Mouse (Mus musculus): ENCODE measurements around the gene Ank. TPM values are rescaled to one million over a fixed set of nuclear protein-coding genes. Genes with fewer than 3 reads are reported as not detected.

Gene Ank
- polyA plus RNA-seq, 1 experiment: 29.7 TPM

DNA sequence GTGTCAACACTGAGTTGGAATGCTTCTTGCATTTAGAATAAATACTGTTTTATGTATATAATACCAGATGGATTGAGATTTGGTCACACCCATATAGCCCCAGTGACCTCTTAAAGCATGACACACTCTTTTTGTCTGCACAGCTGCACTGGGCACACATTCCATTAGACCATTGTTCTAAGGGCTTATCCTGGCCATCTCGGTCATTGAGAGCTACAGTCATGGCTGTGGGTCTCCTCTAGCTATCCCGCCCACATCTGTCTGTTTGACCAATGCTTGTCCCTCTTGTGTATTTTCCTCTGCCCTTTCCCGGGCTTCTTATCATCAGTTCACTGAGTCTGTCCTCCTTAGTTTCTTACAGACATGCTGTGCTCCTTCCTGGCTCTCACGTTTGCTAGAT, 63.5 kb downstream of the Ank start:
- DNase-seq (ENCODE audit: low read depth, low spot score): no peak
- WGBS: 35% methylated on average over 4 of the region's 4 CpGs

DNA sequence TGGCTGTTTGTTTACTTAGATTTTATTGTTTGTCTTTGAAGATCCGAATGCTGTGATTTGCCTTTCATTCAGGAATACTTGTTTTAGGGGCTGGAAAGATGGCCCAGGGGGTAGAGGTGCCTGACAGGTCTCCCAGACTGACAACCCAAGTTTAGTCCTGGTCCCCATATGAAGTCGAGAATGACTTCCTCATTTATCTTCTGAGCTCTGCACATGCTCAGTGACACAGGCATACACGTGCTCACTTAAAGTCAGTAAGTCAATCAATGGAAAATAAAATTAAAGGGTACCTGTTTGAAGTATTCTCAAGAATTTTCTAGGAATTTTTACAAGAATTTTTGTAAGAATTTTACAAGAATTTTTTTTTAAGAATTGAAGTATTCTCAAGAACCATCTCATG, 66.6 kb downstream of the Ank start:
- no peak for DNase-seq (ENCODE audit: low read depth, low spot score)
- 58% methylated on average over 3 of the region's 3 CpGs for WGBS

DNA sequence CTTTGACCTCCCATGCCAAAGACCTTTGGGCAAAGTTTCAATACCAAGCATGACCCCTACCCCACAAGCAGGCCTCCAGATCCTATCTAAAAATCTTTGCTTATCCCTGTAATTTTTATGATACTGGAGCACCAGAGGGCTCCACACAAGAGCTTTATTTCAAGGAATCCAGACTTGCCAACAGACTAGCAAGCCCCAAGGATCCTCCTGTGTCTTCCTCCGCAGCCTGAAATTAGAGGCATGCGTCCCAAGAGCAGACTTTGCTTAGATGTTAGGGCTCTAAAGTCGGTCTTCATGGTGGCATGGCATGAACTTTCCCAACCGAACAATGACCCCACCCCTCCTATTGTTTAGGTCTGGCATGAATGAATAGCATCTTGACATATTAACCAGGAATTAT, 69.2 kb downstream of the Ank start:
- DNase-seq (ENCODE audit: low read depth, low spot score): no peak
- 84% methylated on average over 4 of the region's 4 CpGs for WGBS

DNA sequence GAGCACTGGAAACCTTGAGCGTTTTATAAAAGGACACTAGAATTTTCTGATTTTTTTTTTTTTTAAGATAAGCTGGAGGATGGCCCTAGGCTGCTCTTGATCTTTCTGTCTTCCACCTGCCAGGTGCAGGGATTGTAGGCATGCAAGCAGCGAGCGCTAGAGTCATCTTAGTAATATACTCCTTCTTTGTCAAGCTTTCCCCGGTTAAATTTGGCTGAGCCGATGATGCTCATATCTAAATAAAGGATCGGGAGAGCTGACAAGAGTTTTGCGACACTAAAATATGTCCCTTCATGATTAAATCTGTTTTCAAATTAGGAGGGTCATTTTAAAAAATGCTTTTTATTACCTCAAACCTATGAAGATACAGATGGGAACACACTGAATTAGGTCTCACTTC, 69.7 kb downstream of the Ank start:
- WGBS: 90% methylated on average over 7 of the region's 7 CpGs
- no peak for DNase-seq (ENCODE audit: low read depth, low spot score)

DNA sequence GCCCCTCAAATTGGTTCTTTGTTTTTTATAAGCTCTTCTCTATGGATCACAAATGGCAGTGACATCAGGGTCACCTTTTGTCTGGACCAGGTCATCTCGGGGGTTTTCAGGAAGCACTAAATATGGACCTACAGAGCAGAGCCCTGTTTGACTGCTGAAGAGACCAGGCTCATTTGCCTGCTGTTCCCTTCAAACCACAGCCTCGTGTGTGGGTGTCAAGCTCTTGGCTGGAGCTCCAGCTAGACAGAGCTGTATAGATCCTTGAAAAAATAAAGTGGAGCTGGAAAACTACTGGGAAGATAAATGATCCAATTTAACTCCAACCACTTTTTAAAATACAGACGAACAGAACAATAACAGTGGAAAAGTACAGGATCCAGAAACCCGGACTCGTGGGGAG, 70.3 kb downstream of the Ank start:
- DNase-seq (ENCODE audit: low read depth, low spot score): no peak
- 55% methylated on average over 5 of the region's 5 CpGs for WGBS

DNA sequence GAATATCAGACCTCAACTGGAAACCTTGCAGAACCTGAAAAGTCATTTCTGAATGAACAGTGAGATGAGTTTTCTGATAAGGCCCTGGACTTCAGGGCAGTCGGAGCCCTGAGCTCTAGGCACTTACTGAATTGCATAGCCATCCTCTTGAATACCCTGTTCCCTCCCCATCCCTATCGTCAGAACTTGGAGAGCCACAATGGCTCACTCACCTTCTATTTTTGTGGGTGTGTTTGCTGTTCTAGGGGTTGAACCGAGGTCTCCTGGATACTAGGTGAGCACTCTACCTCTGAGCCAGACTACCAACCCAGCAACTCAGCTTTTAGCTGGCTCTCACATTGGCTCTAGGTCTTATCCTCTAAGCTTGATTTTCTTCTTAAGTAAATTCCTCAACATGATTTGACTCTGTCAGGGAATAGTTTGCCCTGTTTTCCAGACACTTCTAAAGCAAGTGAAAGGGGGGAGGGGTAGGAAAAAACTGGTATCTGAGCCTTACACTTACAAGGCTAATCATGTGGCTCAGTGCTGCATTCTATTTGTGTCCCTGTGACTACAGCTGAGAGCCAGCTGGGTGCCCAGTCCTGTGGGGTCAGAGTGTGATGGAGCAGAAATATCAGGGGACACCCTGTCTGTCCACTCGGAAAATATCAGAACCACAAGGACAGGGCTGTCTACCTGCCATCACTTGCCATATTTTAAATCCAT, 71.2 kb downstream of the Ank start:
- WGBS: 73% methylated on average over 4 of the region's 4 CpGs
- no peak for DNase-seq (ENCODE audit: low read depth, low spot score)

DNA sequence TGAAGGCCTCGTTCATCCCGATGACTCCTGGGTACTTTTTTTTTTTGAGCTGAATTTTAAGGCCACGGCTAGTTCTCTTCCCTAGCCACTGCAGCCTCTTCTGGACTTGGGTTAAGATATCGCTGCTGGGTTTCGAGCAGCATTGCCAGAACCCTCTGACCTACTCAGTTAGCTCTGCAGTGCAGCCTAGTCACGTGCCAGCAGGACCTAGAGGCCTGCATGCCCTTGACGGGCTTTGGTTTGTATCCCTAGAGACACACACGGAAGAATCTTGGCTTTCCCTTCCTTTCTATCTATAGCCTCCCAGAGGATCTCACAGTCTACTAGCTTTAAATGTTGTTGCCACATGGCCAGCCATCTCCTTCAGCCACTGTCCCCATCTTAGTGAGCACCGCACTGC, 73.3 kb downstream of the Ank start:
- 81% methylated on average over 9 of the region's 9 CpGs for WGBS
- DNase-seq (ENCODE audit: low read depth, low spot score): no peak

DNA sequence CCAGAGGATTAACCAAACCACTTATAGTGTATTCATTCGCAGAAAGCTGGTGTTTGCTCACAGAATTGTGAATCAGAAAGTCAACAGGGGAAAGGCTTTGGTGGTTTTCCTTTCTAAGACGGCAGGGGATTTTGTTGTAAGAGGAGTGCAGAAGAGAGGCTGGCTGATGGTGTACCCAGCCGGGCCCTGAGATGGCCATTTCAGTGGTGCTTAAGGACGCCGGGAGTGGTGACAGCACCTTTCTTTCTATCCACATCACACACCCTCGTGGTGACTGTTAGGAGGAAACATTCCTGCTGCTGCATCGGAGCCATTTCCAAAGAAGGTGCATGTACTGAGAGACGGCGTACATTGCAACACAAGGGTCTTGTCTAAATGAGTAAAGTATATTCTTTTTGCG, 78.7 kb downstream of the Ank start:
- WGBS: 92% methylated on average over 10 of the region's 10 CpGs
- DNase-seq (ENCODE audit: low read depth, low spot score): no peak

DNA sequence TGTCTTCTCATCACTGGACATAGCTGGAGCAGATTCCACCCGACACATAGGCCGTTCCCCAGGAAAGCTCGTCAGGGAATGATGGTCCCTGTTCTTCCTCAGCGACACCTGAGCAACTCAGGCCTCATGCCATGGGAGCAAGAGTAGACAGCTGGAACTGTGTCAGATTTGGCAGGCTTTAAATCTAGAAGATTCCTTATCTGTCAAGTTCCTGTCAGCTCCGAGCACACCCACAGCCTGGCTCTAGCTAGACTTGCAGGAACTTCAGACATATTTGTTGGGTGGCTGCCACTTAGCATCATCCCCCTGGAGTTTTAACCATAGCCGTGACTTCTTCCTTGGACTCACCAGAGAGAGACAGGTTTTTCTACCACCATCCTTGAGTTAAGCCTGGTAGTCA, 81.6 kb downstream of the Ank start:
- DNase-seq (ENCODE audit: low read depth, low spot score): no peak
- whole genome bisulfite sequencing: 92% methylated on average over 6 of the region's 6 CpGs

DNA sequence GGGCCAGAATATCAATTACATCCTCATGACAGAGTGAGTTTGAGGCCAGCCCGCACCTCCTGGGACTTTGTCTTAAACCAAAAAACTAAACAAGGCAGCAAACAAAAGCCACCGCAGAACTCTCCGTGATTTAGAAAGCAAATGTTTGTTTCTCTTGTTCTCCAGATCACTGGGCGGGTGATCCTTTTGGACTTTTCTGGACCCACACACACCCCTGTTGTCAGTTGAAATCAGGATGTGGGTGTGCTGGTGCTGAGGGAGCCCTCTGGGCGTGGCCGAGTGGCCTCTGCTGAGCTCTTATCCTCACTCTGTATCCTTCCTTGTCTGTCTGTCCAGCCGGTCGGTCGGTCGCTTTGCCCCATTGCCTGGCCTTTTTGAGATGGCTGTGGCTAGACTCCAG, 82.6 kb downstream of the Ank start:
- DNase-seq (ENCODE audit: low read depth, low spot score): no peak
- 62% methylated on average over 10 of the region's 10 CpGs for WGBS

DNA sequence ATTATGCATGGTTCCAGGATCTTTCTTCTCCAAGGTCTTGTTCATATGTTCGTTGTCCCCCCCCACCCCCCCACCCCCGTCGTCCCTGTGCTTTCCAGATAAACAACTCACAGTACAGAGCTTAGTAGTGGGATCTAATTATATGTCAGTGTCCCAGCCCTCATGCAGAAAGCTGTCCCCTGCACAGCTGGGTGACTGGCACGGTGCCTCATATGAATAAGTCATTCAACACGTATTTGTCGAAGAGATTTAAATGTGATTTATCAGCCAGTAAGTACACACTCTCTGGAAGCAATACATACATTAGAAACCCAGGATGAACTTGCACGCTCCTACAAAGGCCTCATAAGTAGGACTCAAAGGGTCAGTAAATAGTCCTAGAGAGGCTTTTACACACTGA, 83.4 kb downstream of the Ank start:
- no peak for DNase-seq (ENCODE audit: low read depth, low spot score)
- 37% methylated on average over 7 of the region's 7 CpGs for WGBS

DNA sequence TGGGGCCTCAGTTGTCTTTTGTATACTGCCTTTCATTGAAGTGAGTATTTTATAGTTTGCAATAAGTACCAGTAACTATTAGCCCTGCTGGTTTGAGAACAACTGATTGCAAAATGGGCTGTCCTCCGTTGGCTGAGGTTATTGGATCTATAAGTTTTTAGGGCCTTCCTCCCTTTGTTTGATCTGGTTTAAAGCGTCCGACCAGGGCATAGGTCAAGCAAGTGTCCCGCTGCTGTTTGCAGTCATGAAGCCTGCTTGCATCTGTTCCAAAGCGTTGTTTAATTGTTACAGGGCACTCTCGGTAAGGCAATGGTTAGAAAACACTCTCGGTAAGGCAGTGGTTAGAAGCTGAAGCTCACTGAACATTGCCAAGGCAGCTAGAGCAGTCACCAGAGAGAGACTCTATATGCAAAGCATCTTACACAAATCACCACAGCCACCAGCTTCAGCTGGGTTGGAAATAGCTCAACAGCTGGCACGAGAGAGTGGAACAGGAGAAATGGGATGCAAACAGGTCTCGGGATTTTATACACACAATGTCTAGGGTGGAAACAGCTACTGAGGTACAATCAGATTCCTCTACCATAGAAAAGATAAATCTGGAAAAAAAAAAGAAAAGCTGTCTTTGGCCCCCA, 84.0 kb downstream of the Ank start:
- no peak for DNase-seq (ENCODE audit: low read depth, low spot score)
- 31% methylated on average over 9 of the region's 9 CpGs for WGBS

DNA sequence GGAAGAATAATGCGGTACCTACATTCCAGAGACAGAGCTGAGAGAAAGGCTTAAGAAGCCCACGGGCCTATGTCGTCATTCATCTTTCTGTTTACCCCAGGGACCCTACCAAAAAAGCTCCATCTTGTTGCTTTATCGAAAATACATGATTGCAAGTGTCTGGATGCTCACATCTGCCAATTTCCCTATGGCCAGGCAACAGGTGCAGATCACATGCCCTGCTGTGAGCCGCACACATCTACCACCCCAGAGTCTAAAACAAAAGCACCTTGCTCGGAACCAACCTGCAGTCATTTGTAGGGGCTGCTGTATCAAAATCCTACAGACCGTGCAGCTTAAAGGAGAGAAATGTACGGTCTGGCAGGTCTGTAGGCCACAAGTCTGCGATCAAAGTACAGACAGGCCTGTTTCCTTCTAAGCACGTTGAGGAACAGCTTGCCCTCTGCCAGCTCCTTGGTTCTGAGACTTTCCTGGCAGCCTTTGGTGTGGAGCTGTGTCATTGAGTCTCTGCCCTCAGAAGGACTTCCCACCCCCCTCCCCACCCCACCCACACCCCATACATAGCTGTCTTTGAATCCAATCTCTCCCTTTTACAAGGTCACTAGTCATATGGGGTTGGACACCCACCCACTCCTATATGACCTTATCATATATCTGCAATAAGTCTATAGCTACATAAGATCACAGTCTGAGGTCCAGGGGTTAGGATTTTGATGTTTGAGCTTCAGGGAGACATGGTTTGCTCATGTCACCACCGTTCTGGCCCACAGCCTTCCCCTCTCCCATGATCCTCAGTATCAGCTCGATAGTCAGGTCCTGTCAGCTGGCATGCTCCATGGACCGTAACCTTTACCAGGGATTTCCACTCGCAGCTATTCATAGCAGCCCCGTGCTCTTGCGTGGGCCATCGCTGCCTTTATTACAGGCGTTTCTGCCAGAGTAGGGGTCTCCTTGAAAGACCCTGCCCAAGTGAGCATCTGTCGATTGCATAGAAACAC, 84.9 kb downstream of the Ank start:
- DNase-seq (ENCODE audit: low read depth, low spot score): no peak
- 89% methylated on average over 19 of the region's 19 CpGs for WGBS

DNA sequence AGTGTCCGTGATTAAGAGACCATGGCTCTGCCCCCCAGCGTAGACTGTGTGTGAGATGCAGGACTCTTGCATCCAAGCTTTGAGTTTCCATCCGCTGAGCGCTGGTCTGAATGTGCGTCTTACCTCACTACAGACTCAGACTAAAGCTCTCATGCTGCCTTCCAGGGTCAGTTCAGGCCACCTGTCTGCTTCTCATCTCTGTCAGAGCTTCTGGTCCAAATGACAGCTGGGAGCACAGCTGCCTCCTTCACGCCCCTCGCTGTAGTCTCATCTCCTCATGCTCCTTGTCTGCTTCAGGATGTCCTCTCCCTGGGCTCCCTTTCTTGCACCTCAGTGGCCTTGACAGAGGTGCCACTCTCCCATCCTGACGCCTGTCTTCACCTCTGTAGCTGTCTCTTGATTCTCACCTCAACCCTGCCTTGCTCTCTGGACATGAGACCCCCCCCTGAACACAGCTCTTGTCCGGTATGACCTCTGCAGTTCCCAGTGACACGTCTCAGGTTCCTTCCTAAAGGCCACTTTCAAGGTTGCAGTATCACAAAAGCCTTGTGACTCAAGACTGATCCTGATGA, 85.7 kb downstream of the Ank start:
- DNase-seq (ENCODE audit: low read depth, low spot score): no peak
- 84% methylated on average over 10 of the region's 10 CpGs for WGBS

DNA sequence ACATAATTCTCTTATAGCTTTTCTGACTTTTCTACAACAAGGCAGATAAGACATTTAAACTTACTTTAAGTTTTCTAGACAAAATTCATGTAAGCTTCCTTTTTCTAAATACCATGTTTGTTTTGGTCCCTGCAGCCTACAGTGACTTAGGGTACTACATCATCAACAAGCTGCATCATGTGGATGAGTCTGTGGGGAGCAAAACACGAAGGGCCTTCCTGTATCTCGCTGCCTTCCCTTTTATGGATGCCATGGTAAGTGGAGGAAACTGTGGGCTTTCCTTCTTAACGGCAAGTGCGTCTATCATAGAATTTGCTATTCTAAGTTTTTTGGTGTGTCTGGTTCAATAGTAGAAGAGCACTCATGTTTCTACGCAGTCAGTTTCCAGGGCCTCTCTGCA, 87.1 kb downstream of the Ank start:
- WGBS: 82% methylated on average over 5 of the region's 5 CpGs
- no peak for DNase-seq (ENCODE audit: low read depth, low spot score)

DNA sequence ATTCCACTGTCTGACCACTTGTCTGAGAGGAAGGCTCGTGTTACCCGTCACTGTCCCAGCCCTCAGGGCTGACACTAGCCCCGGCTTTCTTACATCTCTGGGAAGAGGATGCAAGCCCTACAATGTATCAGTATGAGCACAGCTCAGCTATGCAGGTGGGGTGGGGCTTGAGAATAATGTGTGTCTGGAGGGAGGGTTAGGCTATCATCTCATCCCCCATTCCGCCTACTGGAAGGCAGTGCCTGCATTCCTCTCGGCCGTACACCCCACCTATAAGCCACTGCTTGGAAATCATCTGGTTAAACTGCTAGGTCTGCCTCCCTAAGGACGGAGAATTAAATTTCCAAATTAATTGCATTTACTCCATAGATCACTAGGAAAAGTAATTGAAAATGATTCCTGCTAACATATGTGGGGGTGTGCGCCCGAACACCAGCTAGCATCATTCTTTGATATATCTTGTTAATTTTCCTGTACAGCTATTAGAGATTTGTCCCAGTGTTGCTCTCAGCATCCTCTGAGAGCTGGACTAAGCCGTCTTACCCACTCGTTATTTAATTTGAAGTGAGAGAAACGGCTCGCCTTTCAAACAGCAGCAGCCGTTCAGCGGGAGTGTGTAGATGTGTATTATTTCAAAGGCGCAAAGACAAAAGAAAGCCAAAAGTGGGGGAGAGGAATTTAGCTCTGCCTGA, 92.1 kb downstream of the Ank start:
- 86% methylated on average over 16 of the region's 16 CpGs for WGBS
- no peak for DNase-seq (ENCODE audit: low read depth, low spot score)

DNA sequence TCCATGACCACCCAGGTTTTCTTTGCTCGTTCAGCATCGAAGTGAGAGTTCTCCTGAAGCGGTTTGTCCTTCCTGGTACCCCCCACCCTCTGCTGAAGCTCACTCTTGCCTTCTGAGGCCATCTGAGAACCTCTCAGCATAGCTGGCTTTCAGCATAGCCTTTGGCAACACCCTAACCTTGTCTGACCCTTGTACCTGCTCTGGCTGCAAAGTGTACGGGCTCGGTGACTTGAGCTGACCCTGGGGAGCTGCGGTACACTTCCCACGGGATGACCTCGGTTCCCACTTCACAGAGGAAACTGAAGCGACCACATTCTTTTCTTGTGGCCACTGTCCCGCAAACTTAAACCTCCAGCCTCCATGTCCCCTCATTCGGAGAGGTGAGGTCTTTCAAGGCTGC, 93.8 kb downstream of the Ank start:
- WGBS: 80% methylated on average over 11 of the region's 11 CpGs
- no peak for DNase-seq (ENCODE audit: low read depth, low spot score)

DNA sequence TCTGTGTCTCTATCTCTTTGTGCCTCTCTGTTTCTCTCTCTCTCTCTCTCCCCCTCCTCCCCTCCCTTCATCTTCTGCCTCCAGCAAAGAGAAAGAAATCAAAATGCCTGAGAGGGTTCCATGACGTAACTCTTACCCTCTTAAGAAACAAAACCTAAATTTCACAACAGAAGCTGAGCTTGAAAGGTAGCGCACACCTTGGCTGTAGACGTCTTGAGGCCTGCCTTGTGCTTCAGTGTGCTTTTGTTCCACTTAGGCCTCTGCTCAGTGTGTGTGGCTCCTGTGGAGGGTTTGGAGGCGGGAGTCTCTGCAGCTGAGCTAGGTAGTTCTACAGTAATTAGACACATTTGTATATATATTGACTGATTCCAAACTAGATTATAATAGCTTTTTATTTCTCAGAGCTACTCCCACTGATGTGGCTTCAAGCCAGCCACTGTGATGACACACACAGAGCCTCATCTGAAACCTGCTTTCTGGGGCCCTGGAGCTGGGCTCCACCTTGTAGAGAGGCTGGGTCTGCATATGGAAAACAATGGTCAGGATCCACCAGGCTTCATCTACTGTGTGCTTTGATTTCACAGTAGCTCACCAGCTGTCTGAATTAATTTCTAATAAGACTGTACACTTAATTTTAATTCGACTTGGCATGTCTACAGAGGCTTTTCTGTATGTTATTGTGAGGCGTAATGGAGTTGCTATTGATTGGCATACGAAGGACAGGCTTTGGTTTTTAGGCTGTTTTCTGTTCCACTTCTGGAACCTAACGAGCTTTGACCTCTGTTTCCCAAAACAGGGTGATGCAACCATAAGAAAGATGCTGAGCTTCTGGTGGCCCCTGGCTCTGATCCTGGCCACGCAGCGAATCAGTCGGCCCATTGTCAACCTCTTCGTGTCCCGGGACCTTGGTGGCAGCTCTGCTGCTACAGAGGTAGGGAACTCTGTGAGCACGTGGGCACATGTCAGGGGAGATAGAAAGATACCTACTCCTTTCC, 97.9 kb downstream of the Ank start:
- WGBS: 92% methylated on average over 14 of the region's 14 CpGs

More for the DNA sequence above, 97.9 kb downstream of the Ank start:
- no peak for DNase-seq (ENCODE audit: low read depth, low spot score)

Measured in large intestine, adult 2 months (tissue).